Mouse (Mus musculus): Measurements from ENCODE around the gene Kat8. TPM values are rescaled to one million over a fixed set of nuclear protein-coding genes. Genes with fewer than 3 reads are reported as not detected.

The Kat8 gene
- polyA plus RNA-seq, 1 experiment from 2014 or later = 51.1 TPM

Other genes with a start within 250 kb of the Kat8 start
- 40.8 and 45.7 TPM in 2 replicates for gene Bcl7c, start 203.6 kb upstream of the Kat8 start, polyA plus RNA-seq (2014; fragmentation: Nextera tagmentation; extraction: Ambion mirVana)
- 5.3 and 5.9 TPM in 2 replicates for gene Ctf1, start 199.8 kb upstream of the Kat8 start, polyA plus RNA-seq (2014; fragmentation: Nextera tagmentation; extraction: Ambion mirVana)
- 0.09 TPM in 1 of 2 replicates, not detected in the other for gene Ctf2, start 180.3 kb upstream of the Kat8 start, polyA plus RNA-seq (2014; fragmentation: Nextera tagmentation; extraction: Ambion mirVana)
- gene Fbxl19, start 168.0 kb upstream of the Kat8 start, polyA plus RNA-seq (2014; fragmentation: Nextera tagmentation; extraction: Ambion mirVana) = 7.2 and 7.8 TPM in 2 replicates
- 3.3 and 4.2 TPM in 2 replicates for gene Orai3, start 142.7 kb upstream of the Kat8 start, polyA plus RNA-seq (2014; fragmentation: Nextera tagmentation; extraction: Ambion mirVana)
- 17.0 and 18.0 TPM in 2 replicates for gene Setd1a, start 135.8 kb upstream of the Kat8 start, polyA plus RNA-seq (2014; fragmentation: Nextera tagmentation; extraction: Ambion mirVana)
- gene Gm49388, start 126.9 kb upstream of the Kat8 start, polyA plus RNA-seq (2014; fragmentation: Nextera tagmentation; extraction: Ambion mirVana) = not detected in 2 replicates
- gene Hsd3b7, start 111.9 kb upstream of the Kat8 start, polyA plus RNA-seq (2014; fragmentation: Nextera tagmentation; extraction: Ambion mirVana) = 6.9 and 9.7 TPM in 2 replicates
- 9.7 and 11.1 TPM in 2 replicates for gene Stx4a, start 88.2 kb upstream of the Kat8 start, polyA plus RNA-seq (2014; fragmentation: Nextera tagmentation; extraction: Ambion mirVana)
- 15.7 and 22.3 TPM in 2 replicates for gene Stx1b, start 88.0 kb upstream of the Kat8 start, polyA plus RNA-seq (2014; fragmentation: Nextera tagmentation; extraction: Ambion mirVana)
- gene Zfp646, start 36.3 kb upstream of the Kat8 start, polyA plus RNA-seq (2014; fragmentation: Nextera tagmentation; extraction: Ambion mirVana) = 12.0 and 16.8 TPM in 2 replicates
- gene Zfp668, start 35.7 kb upstream of the Kat8 start, polyA plus RNA-seq (2014; fragmentation: Nextera tagmentation; extraction: Ambion mirVana) = 24.1 and 29.1 TPM in 2 replicates
- 0.61 and 0.63 TPM in 2 replicates for gene Prss53, start 21.5 kb upstream of the Kat8 start, polyA plus RNA-seq (2014; fragmentation: Nextera tagmentation; extraction: Ambion mirVana)
- not detected in 2 replicates for gene Gm21974, start 17.1 kb upstream of the Kat8 start, polyA plus RNA-seq (2014; fragmentation: Nextera tagmentation; extraction: Ambion mirVana)
- gene Vkorc1, start 16.9 kb upstream of the Kat8 start, polyA plus RNA-seq (2014; fragmentation: Nextera tagmentation; extraction: Ambion mirVana) = 61.5 and 69.9 TPM in 2 replicates
- gene Bckdk, start 8.4 kb upstream of the Kat8 start, polyA plus RNA-seq (2014; fragmentation: Nextera tagmentation; extraction: Ambion mirVana) = 108 and 131 TPM in 2 replicates
- gene Prss8, start 17.6 kb downstream of the Kat8 start, polyA plus RNA-seq (2014; fragmentation: Nextera tagmentation; extraction: Ambion mirVana) = 0.17 TPM in 1 of 2 replicates, not detected in the other
- gene Prss36, start 34.2 kb downstream of the Kat8 start, polyA plus RNA-seq (2014; fragmentation: Nextera tagmentation; extraction: Ambion mirVana) = 12.3 and 12.9 TPM in 2 replicates
- 55.9 and 60.1 TPM in 2 replicates for gene Fus, start 54.9 kb downstream of the Kat8 start, polyA plus RNA-seq (2014; fragmentation: Nextera tagmentation; extraction: Ambion mirVana)
- 7.1 and 11.5 TPM in 2 replicates for gene Pycard, start 81.4 kb downstream of the Kat8 start, polyA plus RNA-seq (2014; fragmentation: Nextera tagmentation; extraction: Ambion mirVana)
- not detected in 2 replicates for gene Trim72, start 91.4 kb downstream of the Kat8 start, polyA plus RNA-seq (2014; fragmentation: Nextera tagmentation; extraction: Ambion mirVana)
- 0.22 and 0.41 TPM in 2 replicates for gene Itgam, start 150.1 kb downstream of the Kat8 start, polyA plus RNA-seq (2014; fragmentation: Nextera tagmentation; extraction: Ambion mirVana)
- gene Gm49368, start 150.2 kb downstream of the Kat8 start, polyA plus RNA-seq (2014; fragmentation: Nextera tagmentation; extraction: Ambion mirVana) = not detected in 2 replicates
- gene Itgax, start 217.0 kb downstream of the Kat8 start, polyA plus RNA-seq (2014; fragmentation: Nextera tagmentation; extraction: Ambion mirVana) = 0.06 TPM in 1 of 2 replicates, not detected in the other
- gene Itgad, start 241.9 kb downstream of the Kat8 start, polyA plus RNA-seq (2014; fragmentation: Nextera tagmentation; extraction: Ambion mirVana) = not detected in 2 replicates